ENCODE assay signal across 11 mouse cellular contexts in the genomic region with DNA sequence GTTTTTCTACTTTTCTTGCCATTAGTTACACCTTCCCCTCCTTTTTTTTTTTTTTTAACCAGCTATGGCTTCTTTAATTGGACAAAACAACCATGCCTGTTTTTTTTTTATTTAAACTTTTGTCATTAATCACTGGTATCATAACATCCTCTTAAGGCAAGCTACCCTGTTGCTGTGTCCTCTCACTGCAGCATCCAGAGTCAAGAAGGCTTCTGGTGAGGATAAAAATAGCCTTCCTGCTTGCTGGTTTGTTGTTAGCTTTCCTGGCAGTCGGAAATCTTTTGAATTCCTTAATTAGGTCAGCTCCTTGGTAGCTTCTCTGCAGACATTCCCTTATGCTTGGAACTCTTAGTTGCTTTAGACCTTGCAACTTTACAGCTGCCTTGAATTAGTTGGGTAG. TPM values are rescaled to one million over a fixed set of nuclear protein-coding genes. Genes with fewer than 3 reads are reported as not detected.
A peak's percentile ranks its signal among the peaks of the same experiment; 100 is the strongest.
DNase-seq lines count a peak whose midpoint lies in the region; ATAC-seq lines count a peak whose summit lies in the region.
"Had no signal": no experiment of that assay in that cellular context is flagged by ENCODE, and none has a peak within 500 bp of the region (broad histone marks: within the 10 kb centered on the region; RNA-seq: fewer than 3 reads in every experiment).

No protein-coding gene starts in this region.

- no peak for ATAC-seq in hindbrain, embryonic 15.5 days (ENCODE audit: low FRiP score, low read depth)
- no peak for ATAC-seq in hindbrain, embryonic 16.5 days
- peak; percentile 46; the same call in 1 of the 2 replicates for ATAC-seq in kidney, embryonic 16.5 days (ENCODE audit: low FRiP score, low TSS enrichment)
- no peak for ATAC-seq in cerebellum, adult (ENCODE audit: insufficient number of reproducible peaks, low FRiP score, low TSS enrichment)

- H3K9ac ChIP-seq in hindbrain, embryonic 15.5 days: no peak overlapping the region
- H3K9ac ChIP-seq in hindbrain, embryonic 16.5 days (ENCODE audit: low read depth, low read length): no peak overlapping the region
- no peak overlapping the region for H3K9ac ChIP-seq in kidney, embryonic 16.5 days (replicated peaks; ENCODE audit: low read length)
- H3K9ac ChIP-seq: liver, embryonic 14.5 days had no signal

- no peak overlapping the region for H3K4me3 ChIP-seq in hindbrain, embryonic 15.5 days
- no peak overlapping the region for H3K4me3 ChIP-seq in hindbrain, embryonic 16.5 days (ENCODE audit: low read length)
- no peak overlapping the region for H3K4me3 ChIP-seq in brown adipose tissue, adult 24 weeks (ENCODE audit: insufficient read depth, low read depth, low read length)
- H3K4me3 ChIP-seq in kidney, embryonic 16.5 days (ENCODE audit: low read length): no peak overlapping the region

- H3K4me1 ChIP-seq in hindbrain, embryonic 15.5 days (replicated peaks): peaks cover 15% of the 10 kb centered on the region
- peaks cover 7% of the 10 kb centered on the region for H3K4me1 ChIP-seq in hindbrain, embryonic 16.5 days (ENCODE audit: control insufficient read depth, insufficient read depth, low read depth, low read length)
- H3K4me1 ChIP-seq in brown adipose tissue, adult 24 weeks (ENCODE audit: control insufficient read depth, insufficient read depth, insufficient read length, low read length): peaks cover 17% of the 10 kb centered on the region
- 0 out of 2 replicates have a peak, but pooled peaks cover 6% of the 10 kb centered on the region for H3K4me1 ChIP-seq in kidney, embryonic 16.5 days (ENCODE audit: insufficient read depth, low read length)

- peak; percentile 18 for DNase-seq in 416B (ENCODE audit: low read depth)
- DNase-seq in layer of hippocampus, postnatal 36 days: no peak
- no peak for DNase-seq in spleen, postnatal 36 days (ENCODE audit: low spot score in 2 of 2)
- DNase-seq: adrenal gland, adult 2 months; right cerebral cortex, postnatal 14 days had no signal

- no peaks in the 10 kb centered on the region for H3K27me3 ChIP-seq in hindbrain, embryonic 15.5 days
- H3K27me3 ChIP-seq in hindbrain, embryonic 16.5 days (replicated peaks; ENCODE audit: control insufficient read depth, insufficient read depth, low read length): no peaks in the 10 kb centered on the region
- no peaks in the 10 kb centered on the region for H3K27me3 ChIP-seq in kidney, embryonic 16.5 days (ENCODE audit: insufficient read depth, low read length)

- no peak overlapping the region for H3K4me2 ChIP-seq in hindbrain, embryonic 15.5 days
- H3K4me2 ChIP-seq in hindbrain, embryonic 16.5 days (ENCODE audit: low read length): no peak overlapping the region
- no peak overlapping the region for H3K4me2 ChIP-seq in kidney, embryonic 16.5 days (replicated peaks; ENCODE audit: low read depth, low read length)

- WGBS in hindbrain, embryonic 15.5 days: 17% methylated on average over 1 of the region's 1 CpGs
- WGBS in hindbrain, embryonic 16.5 days: 14% methylated on average over 1 of the region's 1 CpGs
- 24% methylated on average over 1 of the region's 1 CpGs for WGBS in kidney, embryonic 16.5 days

- no peaks in the 10 kb centered on the region for H3K9me3 ChIP-seq in hindbrain, embryonic 15.5 days
- H3K9me3 ChIP-seq in hindbrain, embryonic 16.5 days (ENCODE audit: control insufficient read depth, low read length): no peaks in the 10 kb centered on the region
- no peaks in the 10 kb centered on the region for H3K9me3 ChIP-seq in kidney, embryonic 16.5 days (ENCODE audit: low read length)

- 0 out of 2 replicates have a peak overlapping the region, but pooled peaks have one; percentile 30 for H3K27ac ChIP-seq in hindbrain, embryonic 15.5 days (replicated peaks)
- H3K27ac ChIP-seq in hindbrain, embryonic 16.5 days (ENCODE audit: low read depth, low read length): no peak overlapping the region
- H3K27ac ChIP-seq in brown adipose tissue, adult 24 weeks (replicated peaks; ENCODE audit: low read depth, low read length): peak overlapping the region; percentile 63
- no peak overlapping the region; the same call in 1 of the 2 replicates for H3K27ac ChIP-seq in kidney, embryonic 16.5 days (ENCODE audit: low read length)
- H3K27ac ChIP-seq: liver, embryonic 14.5 days had no signal

- H3K36me3 ChIP-seq in hindbrain, embryonic 15.5 days: no peaks in the 10 kb centered on the region
- no peaks in the 10 kb centered on the region for H3K36me3 ChIP-seq in hindbrain, embryonic 16.5 days (ENCODE audit: control insufficient read depth, insufficient read depth, low read length)
- no peaks in the 10 kb centered on the region for H3K36me3 ChIP-seq in kidney, embryonic 16.5 days (ENCODE audit: insufficient read depth, low read length)

RNA-seq across cellular contexts. Expression of gene Cpeb4, which starts 28.7 kb away (rescaled TPM):
- 15.4 and 17.8 TPM in 2 replicates for polyA plus RNA-seq in hindbrain, embryonic 15.5 days (2015; fragmentation: Nextera tagmentation; extraction: Ambion mirVana)
- 14.5 and 17.9 TPM in 2 replicates for polyA plus RNA-seq in hindbrain, embryonic 16.5 days (2015; fragmentation: Nextera tagmentation; extraction: Ambion mirVana)
- 12.2 and 16.5 TPM in 2 replicates for polyA plus RNA-seq in brown adipose tissue, adult 24 weeks (2012; ENCODE audit: insufficient read depth, insufficient read length, missing spikeins)
- 4.0 and 4.3 TPM in 2 replicates for polyA plus RNA-seq in kidney, embryonic 16.5 days (2015; fragmentation: Nextera tagmentation; extraction: Ambion mirVana)
- total RNA-seq in layer of hippocampus, postnatal 36 days (2021): 100 to 1,000 TPM; 156 to 163 TPM

Comparison
In these comparisons a context has a peak if more than half of its experiments do, and no peak if none do; other contexts are left out.
1. H3K27ac ChIP-seq: peak in hindbrain, embryonic 15.5 days (single experiment) and brown adipose tissue, adult 24 weeks (single experiment); none in hindbrain, embryonic 16.5 days (single experiment) and kidney, embryonic 16.5 days (single experiment).